Mouse (Mus musculus): Measurements from ENCODE around the gene Lcn10. TPM values are rescaled to one million over a fixed set of nuclear protein-coding genes. Genes with fewer than 3 reads are reported as not detected.
A peak's percentile ranks its signal among the peaks of the same experiment; 100 is the strongest.

Lcn10 gene
- polyA plus RNA-seq, 1 experiment from 2014 or later = 0.20 TPM

DNA sequence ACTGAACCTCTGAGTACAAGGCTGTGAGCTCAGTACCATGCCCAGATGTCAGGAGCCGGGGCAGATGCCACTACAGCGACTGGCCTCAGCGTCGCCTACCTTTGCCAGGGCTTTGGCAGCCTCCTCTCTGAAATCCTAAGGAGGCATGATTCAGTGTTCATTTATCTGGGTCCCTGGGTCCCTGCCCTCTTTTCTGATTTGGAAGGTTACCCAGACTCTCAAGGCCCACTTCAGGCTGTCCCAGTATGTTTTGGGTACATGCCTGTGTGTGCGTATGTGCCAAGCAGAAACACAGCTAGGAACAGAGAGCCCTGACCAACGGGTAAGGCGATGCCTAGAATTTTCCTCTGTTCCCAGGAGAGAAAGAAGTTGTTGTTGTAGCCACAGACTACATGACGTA, 22.2 kb upstream of the Lcn10 start:
- Histone ChIP-seq H3K36me3 (ENCODE audit: control insufficient read depth, insufficient read depth, low read length) (no peaks in the 10 kb centered on the region), H3K4me1 (replicated peaks; ENCODE audit: control insufficient read depth, insufficient read depth, low read length) (no peaks in the 10 kb centered on the region), H3K4me2 (replicated peaks; ENCODE audit: low read depth, low read length) (no peak overlapping the region), H3K4me3 (ENCODE audit: low read depth, low read length) (no peak overlapping the region), H3K27me3 (ENCODE audit: control insufficient read depth, insufficient read depth, low read length) (no peaks in the 10 kb centered on the region), H3K9me3 (ENCODE audit: control insufficient read depth, low read length) (no peaks in the 10 kb centered on the region), H3K27ac (ENCODE audit: low read depth, low read length) (no peak overlapping the region), H3K9ac (ENCODE audit: low read depth, low read length) (no peak overlapping the region)
- ATAC-seq (ENCODE audit: low FRiP score) = no peak
- no peak for DNase-seq (ENCODE audit: low spot score)
- WGBS = 89% methylated on average over 8 of the region's 8 CpGs

GRCm38 (mm10) chr2:25661245-25661970, 21.1 kb upstream of the Lcn10 start:
- no peaks in the 10 kb centered on the region for H3K27me3 ChIP-seq (ENCODE audit: control insufficient read depth, insufficient read depth, low read length)
- DNase-seq (ENCODE audit: low spot score) (no peak), ATAC-seq (ENCODE audit: low FRiP score) (no peak)
- H3K9me3 ChIP-seq (ENCODE audit: control insufficient read depth, low read length) = no peaks in the 10 kb centered on the region
- no peak overlapping the region for H3K9ac ChIP-seq (ENCODE audit: low read depth, low read length)
- no peak overlapping the region for H3K4me3 ChIP-seq (ENCODE audit: low read depth, low read length)
- H3K4me1 ChIP-seq (replicated peaks; ENCODE audit: control insufficient read depth, insufficient read depth, low read length) = no peaks in the 10 kb centered on the region
- H3K4me2 ChIP-seq (replicated peaks; ENCODE audit: low read depth, low read length) = no peak overlapping the region
- WGBS = 95% methylated on average over 6 of the region's 6 CpGs
- no peak overlapping the region for H3K27ac ChIP-seq (ENCODE audit: low read depth, low read length)
- no peaks in the 10 kb centered on the region for H3K36me3 ChIP-seq (ENCODE audit: control insufficient read depth, insufficient read depth, low read length)

- H3K36me3 ChIP-seq (ENCODE audit: control insufficient read depth, insufficient read depth, low read length) = no peaks in the 10 kb centered on the region
- no peak overlapping the region for H3K4me2 ChIP-seq (replicated peaks; ENCODE audit: low read depth, low read length)
- no peak overlapping the region for H3K27ac ChIP-seq (ENCODE audit: low read depth, low read length)
- no peaks in the 10 kb centered on the region for H3K27me3 ChIP-seq (ENCODE audit: control insufficient read depth, insufficient read depth, low read length)
- H3K9me3 ChIP-seq (ENCODE audit: control insufficient read depth, low read length) = no peaks in the 10 kb centered on the region
- WGBS = 86% methylated on average over 1 of the region's 1 CpGs
- no peak overlapping the region for H3K9ac ChIP-seq (ENCODE audit: low read depth, low read length)
- ATAC-seq (ENCODE audit: low FRiP score) (no peak), DNase-seq (ENCODE audit: low spot score) (peak; percentile 64)
- no peak overlapping the region for H3K4me3 ChIP-seq (ENCODE audit: low read depth, low read length)
- H3K4me1 ChIP-seq (replicated peaks; ENCODE audit: control insufficient read depth, insufficient read depth, low read length) = no peaks in the 10 kb centered on the region
These were observed 19.0 kb upstream of the Lcn10 start for GRCm38 (mm10) chr2:25663511-25663910.

DNA sequence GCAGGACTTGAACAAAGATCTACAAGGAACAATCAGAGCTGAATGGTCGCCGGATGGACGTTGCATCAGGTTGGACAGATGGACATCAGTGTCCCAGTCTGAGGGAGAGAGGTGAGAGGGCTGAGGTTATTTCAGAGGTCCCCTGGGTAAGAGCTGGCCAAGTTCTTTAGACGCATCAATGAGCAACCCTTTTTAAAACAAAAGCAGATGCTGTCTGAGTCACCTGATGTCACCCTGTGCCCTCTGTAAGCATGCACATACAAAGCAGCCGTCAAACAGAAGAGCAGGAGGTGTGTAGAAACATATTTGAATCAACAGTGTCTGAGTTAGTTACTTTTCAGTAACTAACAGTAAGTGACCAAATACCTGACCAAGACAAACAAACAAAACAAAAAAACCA, 18.4 kb upstream of the Lcn10 start:
- Histone ChIP-seq H3K4me2 (replicated peaks; ENCODE audit: low read depth, low read length) (no peak overlapping the region), H3K27ac (ENCODE audit: low read depth, low read length) (no peak overlapping the region), H3K9ac (ENCODE audit: low read depth, low read length) (no peak overlapping the region), H3K9me3 (ENCODE audit: control insufficient read depth, low read length) (no peaks in the 10 kb centered on the region), H3K4me1 (replicated peaks; ENCODE audit: control insufficient read depth, insufficient read depth, low read length) (no peaks in the 10 kb centered on the region), H3K4me3 (ENCODE audit: low read depth, low read length) (no peak overlapping the region), H3K36me3 (ENCODE audit: control insufficient read depth, insufficient read depth, low read length) (no peaks in the 10 kb centered on the region), H3K27me3 (ENCODE audit: control insufficient read depth, insufficient read depth, low read length) (no peaks in the 10 kb centered on the region)
- DNase-seq (ENCODE audit: low spot score) = no peak
- WGBS = 78% methylated on average over 5 of the region's 5 CpGs
- ATAC-seq (ENCODE audit: low FRiP score) = no peak

DNA sequence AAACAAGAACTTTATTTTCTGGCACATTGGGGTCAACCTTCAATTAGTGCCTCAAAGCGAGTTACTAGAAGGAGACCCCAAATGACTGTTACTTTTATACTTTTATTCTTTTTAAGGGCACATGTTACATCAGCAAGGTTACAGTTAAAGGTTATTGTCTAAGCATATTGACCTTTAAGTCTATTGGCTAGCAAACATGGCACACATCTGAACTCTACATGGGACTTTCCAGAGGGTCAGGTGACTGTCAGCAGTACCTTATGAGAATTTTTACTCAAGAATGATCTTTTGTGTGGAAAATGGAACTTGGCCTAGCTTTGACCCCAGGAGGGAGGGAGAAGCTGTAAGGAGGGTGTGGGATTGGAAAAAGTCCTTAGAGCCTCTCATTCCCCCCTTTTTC, 16.0 kb upstream of the Lcn10 start:
- no peak overlapping the region for H3K27ac ChIP-seq (ENCODE audit: low read depth, low read length)
- H3K36me3 ChIP-seq (ENCODE audit: control insufficient read depth, insufficient read depth, low read length) = no peaks in the 10 kb centered on the region
- no peak overlapping the region for H3K4me3 ChIP-seq (ENCODE audit: low read depth, low read length)
- H3K9ac ChIP-seq (ENCODE audit: low read depth, low read length) = no peak overlapping the region
- DNase-seq (ENCODE audit: low spot score) (no peak), ATAC-seq (ENCODE audit: low FRiP score) (no peak)
- no peaks in the 10 kb centered on the region for H3K9me3 ChIP-seq (ENCODE audit: control insufficient read depth, low read length)
- H3K4me2 ChIP-seq (replicated peaks; ENCODE audit: low read depth, low read length) = no peak overlapping the region
- no peaks in the 10 kb centered on the region for H3K4me1 ChIP-seq (replicated peaks; ENCODE audit: control insufficient read depth, insufficient read depth, low read length)
- WGBS = 71% methylated on average over 1 of the region's 1 CpGs
- no peaks in the 10 kb centered on the region for H3K27me3 ChIP-seq (ENCODE audit: control insufficient read depth, insufficient read depth, low read length)

DNA sequence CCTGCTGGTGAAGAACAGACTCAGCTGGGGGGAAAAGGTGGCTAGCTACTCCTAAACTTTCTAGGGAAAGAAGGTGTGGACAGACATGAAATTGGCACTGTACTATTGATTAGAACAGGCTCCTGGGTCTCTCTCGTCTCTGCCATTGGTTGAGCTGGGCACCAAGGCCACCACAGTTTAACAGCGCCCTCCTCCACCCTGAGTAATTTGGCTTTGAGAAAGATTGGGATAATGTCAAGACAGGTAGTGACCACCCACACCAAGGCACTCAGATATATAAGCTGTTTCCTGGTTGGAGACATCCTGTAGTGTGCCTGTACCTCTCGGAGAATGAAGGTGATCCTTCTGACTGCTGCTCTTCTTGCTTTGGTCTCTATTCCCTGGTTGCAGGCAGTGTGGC, 6.0 kb upstream of the Lcn10 start, which contains the start of gene Lcn6:
TSS of gene Lcn6 (plus strand) at position 301 of the 400 bp plus-strand sequence.
- no peak within 1 kb of the TSS for H3K9ac ChIP-seq (ENCODE audit: low read depth, low read length)
- no peak within 1 kb of the TSS for H3K27ac ChIP-seq (ENCODE audit: low read depth, low read length)
- H3K4me2 ChIP-seq (replicated peaks; ENCODE audit: low read depth, low read length) = no peak within 1 kb of the TSS
- H3K36me3 ChIP-seq (ENCODE audit: control insufficient read depth, insufficient read depth, low read length) = no peaks in the 10 kb centered on the region
- H3K9me3 ChIP-seq (ENCODE audit: control insufficient read depth, low read length) = no peaks in the 10 kb centered on the region
- no peaks in the 10 kb centered on the region for H3K27me3 ChIP-seq (ENCODE audit: control insufficient read depth, insufficient read depth, low read length)
- H3K4me3 ChIP-seq (ENCODE audit: low read depth, low read length) = no peak within 1 kb of the TSS
- H3K4me1 ChIP-seq (replicated peaks; ENCODE audit: control insufficient read depth, insufficient read depth, low read length) = no peaks in the 10 kb centered on the region
- DNase-seq (ENCODE audit: low spot score) (no peak), ATAC-seq (ENCODE audit: low FRiP score) (no peak)
- 89% methylated on average over 3 of the region's 3 CpGs for WGBS

- no peak overlapping the region for H3K27ac ChIP-seq (ENCODE audit: low read depth, low read length)
- no peak overlapping the region for H3K4me3 ChIP-seq (ENCODE audit: low read depth, low read length)
- H3K4me1 ChIP-seq (replicated peaks; ENCODE audit: control insufficient read depth, insufficient read depth, low read length) = no peaks in the 10 kb centered on the region
- H3K9ac ChIP-seq (ENCODE audit: low read depth, low read length) = no peak overlapping the region
- no peaks in the 10 kb centered on the region for H3K27me3 ChIP-seq (ENCODE audit: control insufficient read depth, insufficient read depth, low read length)
- H3K9me3 ChIP-seq (ENCODE audit: control insufficient read depth, low read length) = no peaks in the 10 kb centered on the region
- H3K4me2 ChIP-seq (replicated peaks; ENCODE audit: low read depth, low read length) = no peak overlapping the region
- WGBS = 91% methylated on average over 6 of the region's 6 CpGs
- DNase-seq (ENCODE audit: low spot score) (no peak), ATAC-seq (ENCODE audit: low FRiP score) (no peak)
- no peaks in the 10 kb centered on the region for H3K36me3 ChIP-seq (ENCODE audit: control insufficient read depth, insufficient read depth, low read length)
These were observed 3.0 kb upstream of the Lcn10 start for GRCm38 (mm10) chr2:25679559-25679958.

GRCm38 (mm10) chr2:25686941-25687340, 4.4 kb downstream of the Lcn10 start:
- no peak overlapping the region for H3K4me3 ChIP-seq (ENCODE audit: low read depth, low read length)
- WGBS = 67% methylated on average over 4 of the region's 4 CpGs
- H3K36me3 ChIP-seq (ENCODE audit: control insufficient read depth, insufficient read depth, low read length) = no peaks in the 10 kb centered on the region
- no peaks in the 10 kb centered on the region for H3K27me3 ChIP-seq (ENCODE audit: control insufficient read depth, insufficient read depth, low read length)
- ATAC-seq (ENCODE audit: low FRiP score) (no peak), DNase-seq (ENCODE audit: low spot score) (no peak)
- no peaks in the 10 kb centered on the region for H3K9me3 ChIP-seq (ENCODE audit: control insufficient read depth, low read length)
- H3K4me2 ChIP-seq (replicated peaks; ENCODE audit: low read depth, low read length) = no peak overlapping the region
- H3K9ac ChIP-seq (ENCODE audit: low read depth, low read length) = no peak overlapping the region
- no peak overlapping the region for H3K27ac ChIP-seq (ENCODE audit: low read depth, low read length)
- H3K4me1 ChIP-seq (replicated peaks; ENCODE audit: control insufficient read depth, insufficient read depth, low read length) = no peaks in the 10 kb centered on the region

- no peaks in the 10 kb centered on the region for H3K27me3 ChIP-seq (ENCODE audit: control insufficient read depth, insufficient read depth, low read length)
- H3K4me3 ChIP-seq (ENCODE audit: low read depth, low read length) = no peak overlapping the region
- H3K4me1 ChIP-seq (replicated peaks; ENCODE audit: control insufficient read depth, insufficient read depth, low read length) = no peaks in the 10 kb centered on the region
- H3K36me3 ChIP-seq (ENCODE audit: control insufficient read depth, insufficient read depth, low read length) = no peaks in the 10 kb centered on the region
- DNase-seq (ENCODE audit: low spot score) (peak; percentile 83), ATAC-seq (ENCODE audit: low FRiP score) (no peak)
- no peaks in the 10 kb centered on the region for H3K9me3 ChIP-seq (ENCODE audit: control insufficient read depth, low read length)
- H3K9ac ChIP-seq (ENCODE audit: low read depth, low read length) = no peak overlapping the region
- H3K4me2 ChIP-seq (replicated peaks; ENCODE audit: low read depth, low read length) = no peak overlapping the region
- no peak overlapping the region for H3K27ac ChIP-seq (ENCODE audit: low read depth, low read length)
These were observed 12.1 kb downstream of the Lcn10 start for GRCm38 (mm10) chr2:25694605-25695004.

Data from hindbrain, embryonic 11.5 days (tissue).